Mouse (Mus musculus): Measurements from ENCODE around the gene Tgif2. TPM values are rescaled to one million over a fixed set of nuclear protein-coding genes. Genes with fewer than 3 reads are reported as not detected.
A peak's percentile ranks its signal among the peaks of the same experiment; 100 is the strongest.
"Not testable (repeated sequence)": the region's sequence is repeated elsewhere in the genome, so short reads cannot be mapped to it uniquely, and the experiment has no call there.

Tgif2 gene
- total RNA-seq, 2 experiments from 2014 or later, result 5.3 to 11.8 TPM

- 0 out of 2 replicates have a peak, but pooled peaks have one; percentile 8 for ATAC-seq (replicated peaks; ENCODE audit: poor library complexity, severe bottlenecking)
Observed at GRCm38 (mm10) chr2:156841841-156842706, 2.3 kb downstream of the Tgif2 start.

GRCm38 (mm10) chr2:156842711-156843110 is 2.9 kb downstream of the Tgif2 start:
- no peak for ATAC-seq (replicated peaks; ENCODE audit: poor library complexity, severe bottlenecking)

- no peak for ATAC-seq (replicated peaks; ENCODE audit: poor library complexity, severe bottlenecking)
Observed at GRCm38 (mm10) chr2:156843331-156843730, 3.5 kb downstream of the Tgif2 start.

- no peak for ATAC-seq (replicated peaks; ENCODE audit: poor library complexity, severe bottlenecking)
Observed at GRCm38 (mm10) chr2:156844715-156845114, 4.9 kb downstream of the Tgif2 start.

- no peak for ATAC-seq (replicated peaks; ENCODE audit: poor library complexity, severe bottlenecking)
Observed at GRCm38 (mm10) chr2:156847653-156848052, 7.8 kb downstream of the Tgif2 start.

GRCm38 (mm10) chr2:156848526-156849182 is 8.8 kb downstream of the Tgif2 start:
- no peak for ATAC-seq (replicated peaks; ENCODE audit: poor library complexity, severe bottlenecking)

GRCm38 (mm10) chr2:156850505-156850904 is 10.7 kb downstream of the Tgif2 start:
- peak; percentile 81 for ATAC-seq (replicated peaks; ENCODE audit: poor library complexity, severe bottlenecking)

- ATAC-seq (replicated peaks; ENCODE audit: poor library complexity, severe bottlenecking), result not testable (repeated sequence)
Observed at GRCm38 (mm10) chr2:156853584-156853983, 13.8 kb downstream of the Tgif2 start.

GRCm38 (mm10) chr2:156853999-156854771 is 14.4 kb downstream of the Tgif2 start:
- ATAC-seq (replicated peaks; ENCODE audit: poor library complexity, severe bottlenecking), result not testable (repeated sequence)

GRCm38 (mm10) chr2:156856311-156856710 is 16.5 kb downstream of the Tgif2 start:
- ATAC-seq (replicated peaks; ENCODE audit: poor library complexity, severe bottlenecking), result no peak

GRCm38 (mm10) chr2:156857385-156857791 is 17.6 kb downstream of the Tgif2 start:
- ATAC-seq (replicated peaks; ENCODE audit: poor library complexity, severe bottlenecking), result peak; percentile 77

- no peak for ATAC-seq (replicated peaks; ENCODE audit: poor library complexity, severe bottlenecking)
Observed at GRCm38 (mm10) chr2:156857835-156858234, 18.0 kb downstream of the Tgif2 start, which contains the start of gene 4930518I15Rik. TSS of gene 4930518I15Rik (minus strand) at chr2:156857946.

GRCm38 (mm10) chr2:156858671-156859070 is 18.9 kb downstream of the Tgif2 start:
- ATAC-seq (replicated peaks; ENCODE audit: poor library complexity, severe bottlenecking), result no peak

- no peak for ATAC-seq (replicated peaks; ENCODE audit: poor library complexity, severe bottlenecking)
Observed at GRCm38 (mm10) chr2:156862041-156862717, 22.4 kb downstream of the Tgif2 start.

GRCm38 (mm10) chr2:156862772-156863486 is 23.1 kb downstream of the Tgif2 start, which contains the start of gene Rab5if:
TSS of gene Rab5if (plus strand) at chr2:156863128.
- ATAC-seq (replicated peaks; ENCODE audit: poor library complexity, severe bottlenecking), result peak; percentile 84

- ATAC-seq (replicated peaks; ENCODE audit: poor library complexity, severe bottlenecking), result peak; percentile 73
Observed at GRCm38 (mm10) chr2:156863487-156864160, 23.8 kb downstream of the Tgif2 start.

GRCm38 (mm10) chr2:156864481-156864880 is 24.7 kb downstream of the Tgif2 start:
- ATAC-seq (replicated peaks; ENCODE audit: poor library complexity, severe bottlenecking), result no peak

- ATAC-seq (replicated peaks; ENCODE audit: poor library complexity, severe bottlenecking), result no peak
Observed at GRCm38 (mm10) chr2:156868994-156869393, 29.2 kb downstream of the Tgif2 start.

- no peak for ATAC-seq (replicated peaks; ENCODE audit: poor library complexity, severe bottlenecking)
Observed at GRCm38 (mm10) chr2:156869554-156869953, 29.7 kb downstream of the Tgif2 start.

Data from granulocyte monocyte progenitor cell, adult 5-6 weeks (primary cell).